Mouse (Mus musculus) MEL (cell line): Measurements from ENCODE around the gene Ppp6r2. TPM values are rescaled to one million over a fixed set of nuclear protein-coding genes. Genes with fewer than 3 reads are reported as not detected.
A peak's percentile ranks its signal among the peaks of the same experiment; 100 is the strongest.

Experiments used
- DNase-seq: peaks from one replicate; pipeline ENCODE4 v3.0.0; 2011; ENCODE audit warnings: low read depth, low spot score
- H3K27ac ChIP-seq: 2 replicates; pipeline ENCODE4 v1.5.1; 2012; ENCODE audit warnings: low read depth, mild to moderate bottlenecking, control low read depth, low read length, moderate library complexity; ENCODE audit not compliant: control insufficient read depth
- H3K27me3 ChIP-seq, 2 experiments: fragments of 150-350 bp in 1 of 2; sonication (generic) in 1 of 2; 2 replicates each; pipeline ENCODE4 v1.6.1; 2012; ENCODE audit warnings: low read length in 2 of 2, mild to moderate bottlenecking in 2 of 2, improper control_type of control experiment in 1 of 2, moderate library complexity in 1 of 2; ENCODE audit not compliant: insufficient read depth in 2 of 2, control insufficient read depth in 1 of 2
- H3K36me3 ChIP-seq, 2 experiments: 2 replicates each; pipeline ENCODE4 v1.6.1; 2012 to 2014; ENCODE audit warnings: low read length in 2 of 2, improper control_type of control experiment in 1 of 2, inconsistent platforms in 1 of 2, mild to moderate bottlenecking in 1 of 2; ENCODE audit not compliant: insufficient read depth in 2 of 2, control insufficient read depth in 1 of 2
- H3K4me1 ChIP-seq, 2 experiments: fragments of 150-350 bp in 1 of 2; sonication (generic) in 1 of 2; 2 replicates each; pipeline ENCODE4 v1.6.1; 2012; ENCODE audit warnings: low read length in 2 of 2, improper control_type of control experiment in 1 of 2, mild to moderate bottlenecking in 1 of 2; ENCODE audit not compliant: insufficient read depth in 2 of 2, control insufficient read depth in 1 of 2
- H3K4me3 ChIP-seq, 2 experiments: fragments of 150-350 bp in 1 of 2; sonication (generic) in 1 of 2; 2 replicates each; pipeline ENCODE4 v1.5.1; 2012; ENCODE audit warnings: low read depth in 2 of 2, low read length in 2 of 2, mild to moderate bottlenecking in 2 of 2, moderate library complexity in 2 of 2, control low read depth in 1 of 2, improper control_type of control experiment in 1 of 2; ENCODE audit not compliant: control insufficient read depth in 1 of 2, insufficient read depth in 1 of 2
- H3K79me2 ChIP-seq: 2 replicates; pipeline ENCODE4 v1.6.1; 2012; ENCODE audit warnings: mild to moderate bottlenecking, low read length, moderate library complexity; ENCODE audit not compliant: control insufficient read depth, poor library complexity, insufficient read depth
- H3K9ac ChIP-seq: 2 replicates; pipeline ENCODE4 v1.6.1; 2012; ENCODE audit warnings: low read depth, mild to moderate bottlenecking, control low read depth, low read length, moderate library complexity; ENCODE audit not compliant: control insufficient read depth, poor library complexity, severe bottlenecking
- H3K9me3 ChIP-seq: fragments of 150-350 bp; sonication (generic); replicated peaks from 2 replicates; pipeline ENCODE4 v1.6.1; 2012; ENCODE audit warnings: mild to moderate bottlenecking, low read length, improper control_type of control experiment, moderate library complexity; ENCODE audit not compliant: insufficient read depth
- BHLHE40 ChIP-seq: IDR thresholded peaks from 2 replicates; pipeline ENCODE4 v1.6.1; 2012; ENCODE audit warnings: low read depth, mild to moderate bottlenecking, inconsistent platforms, low read length, improper control_type of control experiment, borderline replicate concordance
- CTCF ChIP-seq, 3 experiments: IDR thresholded peaks in 2 of 3; conservative IDR thresholded peaks in 1 of 3; 2 replicates each; pipeline ENCODE4 v1.5.1; 2011 to 2012; ENCODE audit warnings: low read length in 3 of 3, low read depth in 2 of 3, mild to moderate bottlenecking in 2 of 3, improper control_type of control experiment in 1 of 3, inconsistent platforms in 1 of 3, mixed read lengths in 1 of 3, moderate library complexity in 1 of 3; ENCODE audit not compliant: control insufficient read depth in 1 of 3, insufficient read depth in 1 of 3, poor library complexity in 1 of 3, severe bottlenecking in 1 of 3
- ELF1 ChIP-seq: IDR thresholded peaks from 2 replicates; pipeline ENCODE4 v1.6.1; 2014; ENCODE audit warnings: low read depth, mild to moderate bottlenecking, inconsistent platforms, low read length, improper control_type of control experiment, moderate library complexity
- EP300 ChIP-seq, 2 experiments: IDR thresholded peaks; 2 replicates each; pipeline ENCODE4 v1.6.1; 2011; ENCODE audit warnings: improper control_type of control experiment in 2 of 2, low read length in 2 of 2, low read depth in 1 of 2, mild to moderate bottlenecking in 1 of 2
- GATA1 ChIP-seq: IDR thresholded peaks from 2 replicates; pipeline ENCODE4 v1.6.1; 2011; ENCODE audit warnings: low read depth, low read length, improper control_type of control experiment
- KAT2A ChIP-seq: conservative IDR thresholded peaks from 2 replicates; pipeline ENCODE4 v1.6.1; 2012; ENCODE audit warnings: low read depth, low read length, improper control_type of control experiment, inconsistent platforms
- MAFK ChIP-seq: IDR thresholded peaks from 2 replicates; pipeline ENCODE4 v1.6.1; 2011; ENCODE audit warnings: low read depth, mild to moderate bottlenecking, low read length, improper control_type of control experiment, borderline replicate concordance
- MYB ChIP-seq: IDR thresholded peaks from 2 replicates; pipeline ENCODE4 v1.6.1; 2011; ENCODE audit warnings: mild to moderate bottlenecking, low read depth, low read length, improper control_type of control experiment
- NELFE ChIP-seq: IDR thresholded peaks from 2 replicates; pipeline ENCODE4 v1.6.1; 2011; ENCODE audit warnings: low read depth, low read length, improper control_type of control experiment
- POLR2AphosphoS2 ChIP-seq: IDR thresholded peaks from 2 replicates; pipeline ENCODE4 v1.6.1; 2011; ENCODE audit warnings: low read length, improper control_type of control experiment
- POLR2AphosphoS5 ChIP-seq: IDR thresholded peaks from 2 replicates; pipeline ENCODE4 v1.6.1; 2012; ENCODE audit warnings: low read depth, borderline replicate concordance, mild to moderate bottlenecking, inconsistent platforms, low read length, moderate library complexity, mixed read lengths
- RAD21 ChIP-seq: IDR thresholded peaks from 2 replicates; pipeline ENCODE4 v1.6.1; 2011; ENCODE audit warnings: mild to moderate bottlenecking, low read depth, low read length, improper control_type of control experiment
- RCOR1 ChIP-seq: IDR thresholded peaks from 2 replicates; pipeline ENCODE4 v1.6.1; 2012; ENCODE audit warnings: low read depth, mild to moderate bottlenecking, inconsistent platforms, low read length, improper control_type of control experiment
- SMC3 ChIP-seq: IDR thresholded peaks from 2 replicates; pipeline ENCODE4 v1.6.1; 2011; ENCODE audit warnings: low read depth, low read length, improper control_type of control experiment
- UBTF ChIP-seq: IDR thresholded peaks from 2 replicates; pipeline ENCODE4 v1.6.1; 2012; ENCODE audit warnings: low read depth, mild to moderate bottlenecking, inconsistent platforms, low read length, improper control_type of control experiment, moderate library complexity, borderline replicate concordance; ENCODE audit not compliant: insufficient read depth
- ZKSCAN1 ChIP-seq: IDR thresholded peaks from 2 replicates; pipeline ENCODE4 v1.6.1; 2012; ENCODE audit warnings: low read depth, mild to moderate bottlenecking, inconsistent platforms, low read length, improper control_type of control experiment, moderate library complexity
- ZMIZ1 ChIP-seq: IDR thresholded peaks from 2 replicates; pipeline ENCODE4 v1.6.1; 2012; ENCODE audit warnings: low read depth, mild to moderate bottlenecking, inconsistent platforms, low read length, improper control_type of control experiment, moderate library complexity
- ZNF384 ChIP-seq: IDR thresholded peaks from 2 replicates; pipeline ENCODE4 v1.6.1; 2012; ENCODE audit warnings: low read depth, mild to moderate bottlenecking, inconsistent platforms, low read length, improper control_type of control experiment
- polyA plus RNA-seq, 2 experiments: library from polyadenylated mRNA; stranded (reverse) in 1 of 2; unstranded in 1 of 2; fragments of >175 nt in 1 of 2; fragments of >200 nt in 1 of 2; gene quantifications; 2 replicates each; pipeline versions ENCODE4 v1.2.1 to v1.2.4; 2012; ENCODE audit warnings: low replicate concordance in 2 of 2, low read depth in 1 of 2; ENCODE audit not compliant: insufficient read length in 2 of 2, insufficient read depth in 1 of 2, missing spikeins in 1 of 2
- total RNA-seq: library from RNA; depleted of rRNA; stranded (reverse); fragments of 300-350 nt; gene quantifications from 2 replicates; pipeline ENCODE4 v1.2.3, GENCODE M21; 2012

Gene Ppp6r2
- total and polyA plus RNA-seq, 3 experiments = 15.5 to 23.2 TPM; not detected in 1

- peaks cover 4 to 16% of the 10 kb centered on the region in 2 experiments; a peak in 3 of 4 replicates for H3K4me1 ChIP-seq
- H3K27me3 ChIP-seq = no peaks in the 10 kb centered on the region
- peaks cover 0 to 11% of the 10 kb centered on the region in 2 experiments; a peak in 2 of 4 replicates for H3K36me3 ChIP-seq
- TF ChIP-seq ELF1 (no peak), MYB (no peak), CTCF (IDR thresholded peaks at IDR 0.05 in 2 of 3, conservative IDR thresholded peaks at IDR 0.05 in 1 of 3; ENCODE audit: control insufficient read depth in 1 of 3, insufficient read depth in 1 of 3, low read depth in 2 of 3, low read length in 3 of 3, poor library complexity in 1 of 3, severe bottlenecking in 1 of 3) (no peak), BHLHE40 (no peak), EP300 (IDR thresholded peaks at IDR 0.05; ENCODE audit: low read depth in 1 of 2, low read length in 2 of 2) (no peak), KAT2A (no peak), SMC3 (no peak), MAFK (no peak), UBTF (no peak), ZKSCAN1 (no peak), ZNF384 (no peak), POLR2AphosphoS2 (no peak), RAD21 (no peak), ZMIZ1 (no peak), POLR2AphosphoS5 (no peak), RCOR1 (no peak), GATA1 (no peak)
- no peak overlapping the region for H3K4me3 ChIP-seq
- no peaks in the 10 kb centered on the region for H3K79me2 ChIP-seq
- H3K9ac ChIP-seq = peak overlapping the region; percentile 37
- no peak overlapping the region for H3K27ac ChIP-seq
- peak; percentile 7 for DNase-seq
- H3K9me3 ChIP-seq = no peaks in the 10 kb centered on the region
Observed at GRCm38 (mm10) chr15:89177576-89178259, 33.6 kb upstream of the Ppp6r2 start.

GRCm38 (mm10) chr15:89178260-89178860, 33.0 kb upstream of the Ppp6r2 start:
- Histone ChIP-seq H3K4me1 (peaks cover 4 to 16% of the 10 kb centered on the region in 2 experiments; a peak in 3 of 4 replicates), H3K79me2 (no peaks in the 10 kb centered on the region), H3K9me3 (no peaks in the 10 kb centered on the region), H3K9ac (no peak overlapping the region)
- TF ChIP-seq NELFE = no peak
- TF ChIP-seq, all 39 proteins: peak for 0
- no peak overlapping the region for H3K4me3 ChIP-seq
- peaks cover 0 to 11% of the 10 kb centered on the region in 2 experiments; a peak in 2 of 4 replicates for H3K36me3 ChIP-seq
- no peak for DNase-seq
- H3K27ac ChIP-seq = no peak overlapping the region
- H3K27me3 ChIP-seq = no peaks in the 10 kb centered on the region
